Comparison of ENCODE assay signal across 11 mouse cellular contexts in the genomic region with DNA sequence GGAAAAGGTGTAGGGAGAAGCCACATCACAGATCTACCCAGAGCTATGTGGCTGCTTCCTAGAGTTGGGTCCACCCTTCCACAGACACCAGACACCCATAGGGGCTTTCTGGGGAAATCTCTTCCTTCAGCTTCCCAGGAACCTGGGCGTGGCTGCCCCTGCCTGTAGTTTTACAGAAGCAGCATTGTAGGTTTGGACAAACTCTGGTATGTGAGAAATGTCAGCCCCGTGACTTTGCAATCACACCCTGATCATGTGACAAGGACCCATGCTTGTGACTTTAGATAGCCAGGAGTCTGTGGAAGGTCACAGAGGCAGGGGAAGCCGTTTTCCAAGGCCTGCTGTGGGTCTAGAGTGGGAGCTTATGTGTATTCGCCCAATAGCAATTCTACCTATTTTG. TPM values are rescaled to one million over a fixed set of nuclear protein-coding genes. Genes with fewer than 3 reads are reported as not detected.
DNase-seq lines count a peak whose midpoint lies in the region; ATAC-seq and TF ChIP-seq lines count a peak whose summit lies in the region.
"Had no signal": no experiment of that assay in that cellular context is flagged by ENCODE, and none has a peak within 500 bp of the region (broad histone marks: within the 10 kb centered on the region; RNA-seq: fewer than 3 reads in every experiment).

No protein-coding gene starts in this region.

- TF ChIP-seq CTCF in gastrocnemius, adult 2 months (IDR thresholded peaks at IDR 0.05): no peak

- no peak overlapping the region for H3ac ChIP-seq in myocyte (ENCODE audit: control insufficient read depth, insufficient read length)

- no peaks in the 10 kb centered on the region for H3K79me2 ChIP-seq in myocyte (ENCODE audit: control insufficient read depth, insufficient read depth)

- H3K9me3 ChIP-seq in kidney, embryonic 16.5 days (ENCODE audit: low read length): no peaks in the 10 kb centered on the region
- H3K9me3 ChIP-seq: midbrain, embryonic 15.5 days had no signal

- 57% methylated on average over 4 of the region's 4 CpGs for WGBS in kidney, embryonic 16.5 days

- no peak for ATAC-seq in kidney, embryonic 16.5 days (ENCODE audit: low FRiP score, low TSS enrichment)
- ATAC-seq: midbrain, embryonic 15.5 days had no signal

- TF ChIP-seq POLR2A in myocyte (IDR thresholded peaks at IDR 0.05; ENCODE audit: insufficient read length, low read depth): no peak

- no peak overlapping the region for H3K9ac ChIP-seq in kidney, embryonic 16.5 days (replicated peaks; ENCODE audit: low read length)
- H3K9ac ChIP-seq: midbrain, embryonic 15.5 days had no signal

- no peak overlapping the region for H3K4me3 ChIP-seq in kidney, embryonic 16.5 days (ENCODE audit: low read length)
- H3K4me3 ChIP-seq in myocyte: no peak overlapping the region
- H3K4me3 ChIP-seq in gastrocnemius, adult 2 months: no peak overlapping the region
- H3K4me3 ChIP-seq: midbrain, embryonic 15.5 days had no signal

- H3K27me3 ChIP-seq in kidney, embryonic 16.5 days (ENCODE audit: insufficient read depth, low read length): peaks cover 4% of the 10 kb centered on the region; the same call in 1 of the 2 replicates
- H3K27me3 ChIP-seq in myocyte (ENCODE audit: control insufficient read depth, insufficient read depth, insufficient read length): peaks cover 2% of the 10 kb centered on the region

- no peaks in the 10 kb centered on the region for H3K36me3 ChIP-seq in kidney, embryonic 16.5 days (ENCODE audit: insufficient read depth, low read length)
- no peaks in the 10 kb centered on the region for H3K36me3 ChIP-seq in myocyte (ENCODE audit: control insufficient read depth, insufficient read depth)
- H3K36me3 ChIP-seq: midbrain, embryonic 15.5 days had no signal

- H3K4me2 ChIP-seq in kidney, embryonic 16.5 days (replicated peaks; ENCODE audit: low read depth, low read length): no peak overlapping the region
- H3K4me2 ChIP-seq in myocyte (ENCODE audit: low read depth): no peak overlapping the region
- H3K4me2 ChIP-seq: midbrain, embryonic 15.5 days had no signal

- no peak overlapping the region for H3K27ac ChIP-seq in kidney, embryonic 16.5 days (ENCODE audit: low read length)
- H3K27ac ChIP-seq in gastrocnemius, adult 2 months: no peak overlapping the region
- H3K27ac ChIP-seq: midbrain, embryonic 15.5 days had no signal

- peaks cover 5% of the 10 kb centered on the region for H3K4me1 ChIP-seq in kidney, embryonic 16.5 days (ENCODE audit: insufficient read depth, low read length)
- H3K4me1 ChIP-seq: midbrain, embryonic 15.5 days had no signal

- DNase-seq in kidney, adult 18-20 months: peak; percentile 41
- DNase-seq in NIH3T3 (ENCODE audit: low read depth): peak; percentile 22
- DNase-seq in kidney, postnatal 14 days: peak; percentile 50
- DNase-seq in gastrocnemius, postnatal 10 days: no peak
- no peak for DNase-seq in gastrocnemius, adult 2 months
- DNase-seq: cerebellum, postnatal 14 days; layer of hippocampus, postnatal 36 days had no signal

- intact Hi-C loops in gastrocnemius, adult 2 months (cut with DNase I): no loop called here

TF ChIP-seq in myocyte, 11 proteins besides CTCF, POLR2A, EP300 and RAD21:
- TF ChIP-seq USF1 (IDR thresholded peaks at IDR 0.05; ENCODE audit: low read depth) (peak; percentile 28), MYOG (IDR thresholded peaks at IDR 0.05; ENCODE audit: control insufficient read depth in 1 of 3, insufficient read depth in 1 of 3, insufficient read length in 2 of 3, low read depth in 2 of 3) (no peak)
TF ChIP-seq in myocyte: peak in this region for 1.

RNA-seq across cellular contexts. Expression of gene Mybpc3, which starts 5.5 kb away (rescaled TPM):
- 0.30 and 0.44 TPM in 2 replicates for polyA plus RNA-seq in kidney, embryonic 16.5 days (2015; fragmentation: Nextera tagmentation; extraction: Ambion mirVana)
- polyA plus RNA-seq in myocyte (2012; fragmentation: generic; extraction: Trizol): 0.05 TPM
- total RNA-seq in gastrocnemius, postnatal 10 days (2021): under 1 TPM; 0.12 to 0.20 TPM
- total RNA-seq in gastrocnemius, adult 2 months (2021): under 1 TPM in 1 of 2 experiments, not detected in 1; 0.06 TPM
- total RNA-seq: liver, adult 2 months had no signal

RNA-seq across cellular contexts. Expression of gene Spi1, which starts 30.3 kb away (rescaled TPM):
- 3.3 and 4.2 TPM in 2 replicates for polyA plus RNA-seq in kidney, embryonic 16.5 days (2015; fragmentation: Nextera tagmentation; extraction: Ambion mirVana)
- 0.04 TPM for polyA plus RNA-seq in myocyte (2012; fragmentation: generic; extraction: Trizol)
- total RNA-seq in gastrocnemius, postnatal 10 days (2021): 1 to 10 TPM; 3.2 to 6.4 TPM
- total RNA-seq in gastrocnemius, adult 2 months (2021): 1 to 10 TPM in 1 of 2 experiments, under 1 TPM in 1; 0.87 to 1.2 TPM

RNA-seq across cellular contexts. Expression of gene Slc39a13, which starts 42.3 kb away (rescaled TPM):
- polyA plus RNA-seq in kidney, embryonic 16.5 days (2015; fragmentation: Nextera tagmentation; extraction: Ambion mirVana): 44.6 and 57.9 TPM in 2 replicates
- polyA plus RNA-seq in myocyte (2012; fragmentation: generic; extraction: Trizol): 41.1 TPM
- total RNA-seq in gastrocnemius, postnatal 10 days (2021): 10 to 100 TPM; 27.8 to 40.8 TPM
- 10 to 100 TPM; 18.7 to 22.0 TPM for total RNA-seq in gastrocnemius, adult 2 months (2021)

RNA-seq across cellular contexts. Expression of gene Psmc3, which starts 58.7 kb away (rescaled TPM):
- polyA plus RNA-seq in kidney, embryonic 16.5 days (2015; fragmentation: Nextera tagmentation; extraction: Ambion mirVana): 357 and 361 TPM in 2 replicates
- 688 TPM for polyA plus RNA-seq in myocyte (2012; fragmentation: generic; extraction: Trizol)
- total RNA-seq in gastrocnemius, postnatal 10 days (2021): 100 to 1,000 TPM; 336 to 337 TPM
- 100 to 1,000 TPM; 226 to 256 TPM for total RNA-seq in gastrocnemius, adult 2 months (2021)

Comparison
In these comparisons a context has a peak if more than half of its experiments do, and no peak if none do; other contexts are left out.
1. DNase-seq: peak in kidney, adult 18-20 months (single experiment), NIH3T3 (single experiment) and kidney, postnatal 14 days (single experiment); none in gastrocnemius, postnatal 10 days (single experiment) and gastrocnemius, adult 2 months (single experiment).